Mouse (Mus musculus): ENCODE results near the gene Fam117a. TPM values are rescaled to one million over a fixed set of nuclear protein-coding genes. Genes with fewer than 3 reads are reported as not detected.
A peak's percentile ranks its signal among the peaks of the same experiment; 100 is the strongest.

The Fam117a gene
- polyA plus RNA-seq, 1 experiment from 2014 or later = 7.5 TPM

DNA sequence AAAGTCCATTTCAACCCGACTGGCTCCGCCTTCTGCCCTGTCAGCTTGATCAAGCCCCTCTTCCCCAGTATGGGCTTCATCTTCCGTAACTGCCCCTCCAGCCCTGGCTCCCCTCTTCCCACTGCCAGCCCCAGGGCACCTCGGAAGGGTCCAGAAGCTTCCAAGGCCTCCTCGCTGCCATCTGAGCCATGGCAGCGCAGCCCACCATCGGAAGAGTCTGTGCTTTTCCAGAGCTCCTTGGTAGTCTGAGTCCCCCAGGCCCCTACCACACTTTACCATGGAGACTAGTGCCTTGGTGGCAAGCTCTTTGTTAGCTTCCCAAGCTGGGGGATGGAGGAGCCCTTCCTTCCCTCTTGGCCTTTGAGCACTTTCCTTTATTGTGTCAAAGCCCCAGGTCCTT is 43.9 kb downstream of the Fam117a start:
- peaks cover 4% of the 10 kb centered on the region for H3K4me1 ChIP-seq (ENCODE audit: control insufficient read depth, insufficient read depth, low read length)
- H3K27ac ChIP-seq (ENCODE audit: low read depth, low read length) = no peak overlapping the region
- no peaks in the 10 kb centered on the region for H3K36me3 ChIP-seq (ENCODE audit: control insufficient read depth, insufficient read depth, low read length)
- 92% methylated on average over 7 of the region's 7 CpGs for WGBS
- H3K4me2 ChIP-seq = no peak overlapping the region
- ATAC-seq (ENCODE audit: low FRiP score) = no peak
- DNase-seq (ENCODE audit: low spot score, missing footprints) = no peak
- H3K27me3 ChIP-seq (ENCODE audit: control insufficient read depth, insufficient read depth, low read length) = no peaks in the 10 kb centered on the region
- H3K4me3 ChIP-seq (ENCODE audit: low read depth, low read length) = no peak overlapping the region
- no peaks in the 10 kb centered on the region for H3K9me3 ChIP-seq (ENCODE audit: control insufficient read depth, low read length)
- no peak overlapping the region for H3K9ac ChIP-seq (ENCODE audit: low read length)

- Histone ChIP-seq H3K9me3 (ENCODE audit: control insufficient read depth, low read length) (no peaks in the 10 kb centered on the region), H3K27me3 (ENCODE audit: control insufficient read depth, insufficient read depth, low read length) (no peaks in the 10 kb centered on the region), H3K4me1 (ENCODE audit: control insufficient read depth, insufficient read depth, low read length) (peaks cover 8% of the 10 kb centered on the region), H3K36me3 (ENCODE audit: control insufficient read depth, insufficient read depth, low read length) (no peaks in the 10 kb centered on the region), H3K4me2 (no peak overlapping the region), H3K9ac (ENCODE audit: low read length) (no peak overlapping the region), H3K27ac (ENCODE audit: low read depth, low read length) (no peak overlapping the region), H3K4me3 (ENCODE audit: low read depth, low read length) (no peak overlapping the region)
- ATAC-seq (ENCODE audit: low FRiP score) (no peak), DNase-seq (ENCODE audit: low spot score, missing footprints) (no peak)
- WGBS = 96% methylated on average over 1 of the region's 1 CpGs
Observed at GRCm38 (mm10) chr11:95381146-95381545, 44.3 kb downstream of the Fam117a start.

GRCm38 (mm10) chr11:95383331-95383986 is 46.6 kb downstream of the Fam117a start:
- Histone ChIP-seq H3K27ac (ENCODE audit: low read depth, low read length) (no peak overlapping the region), H3K27me3 (ENCODE audit: control insufficient read depth, insufficient read depth, low read length) (no peaks in the 10 kb centered on the region), H3K4me3 (ENCODE audit: low read depth, low read length) (no peak overlapping the region), H3K9me3 (ENCODE audit: control insufficient read depth, low read length) (no peaks in the 10 kb centered on the region), H3K4me2 (no peak overlapping the region), H3K9ac (ENCODE audit: low read length) (no peak overlapping the region), H3K36me3 (ENCODE audit: control insufficient read depth, insufficient read depth, low read length) (0 out of 2 replicates have a peak, but pooled peaks cover 2% of the 10 kb centered on the region), H3K4me1 (ENCODE audit: control insufficient read depth, insufficient read depth, low read length) (peaks cover 13% of the 10 kb centered on the region)
- ATAC-seq (ENCODE audit: low FRiP score) = no peak
- no peak for DNase-seq (ENCODE audit: low spot score, missing footprints)
- 91% methylated on average over 5 of the region's 5 CpGs for WGBS

DNA sequence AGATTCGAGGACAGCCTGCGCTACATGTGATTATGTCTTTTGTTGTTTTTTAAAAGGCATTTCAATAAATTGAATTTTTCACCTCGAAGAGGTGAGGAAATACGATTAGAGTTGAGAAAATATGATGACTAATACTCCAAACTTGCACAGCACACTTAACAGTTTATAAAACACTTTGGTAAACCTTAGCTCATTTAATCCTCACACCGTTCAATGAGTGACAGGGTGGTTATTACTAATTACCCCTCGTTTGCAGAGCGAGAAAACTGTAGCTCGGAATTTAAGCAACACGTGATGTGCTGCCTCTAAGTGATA is 47.1 kb downstream of the Fam117a start:
- Histone ChIP-seq H3K27ac (ENCODE audit: low read depth, low read length) (no peak overlapping the region), H3K9ac (ENCODE audit: low read length) (no peak overlapping the region), H3K4me1 (ENCODE audit: control insufficient read depth, insufficient read depth, low read length) (peaks cover 13% of the 10 kb centered on the region), H3K9me3 (ENCODE audit: control insufficient read depth, low read length) (no peaks in the 10 kb centered on the region), H3K4me3 (ENCODE audit: low read depth, low read length) (peak overlapping the region; percentile 54; the same call in 1 of the 2 replicates), H3K4me2 (peak overlapping the region; percentile 32), H3K36me3 (ENCODE audit: control insufficient read depth, insufficient read depth, low read length) (0 out of 2 replicates have a peak, but pooled peaks cover 2% of the 10 kb centered on the region), H3K27me3 (ENCODE audit: control insufficient read depth, insufficient read depth, low read length) (no peaks in the 10 kb centered on the region)
- DNase-seq (ENCODE audit: low spot score, missing footprints) = no peak
- WGBS = 44% methylated on average over 9 of the region's 9 CpGs
- ATAC-seq (ENCODE audit: low FRiP score) = no peak

- peak within 1 kb of the TSS; percentile 71 for H3K4me2 ChIP-seq
- ATAC-seq (ENCODE audit: low FRiP score) (peak; percentile 95), DNase-seq (ENCODE audit: low spot score, missing footprints) (peak; percentile 100)
- H3K9ac ChIP-seq (ENCODE audit: low read length) = peak within 1 kb of the TSS; percentile 77
- H3K4me1 ChIP-seq (ENCODE audit: control insufficient read depth, insufficient read depth, low read length) = peaks cover 13% of the 10 kb centered on the region
- H3K9me3 ChIP-seq (ENCODE audit: control insufficient read depth, low read length) = no peaks in the 10 kb centered on the region
- WGBS = under 1% methylated on average over 42 of the region's 42 CpGs
- H3K36me3 ChIP-seq (ENCODE audit: control insufficient read depth, insufficient read depth, low read length) = peaks cover 6% of the 10 kb centered on the region; the same call in 1 of the 2 replicates
- H3K27me3 ChIP-seq (ENCODE audit: control insufficient read depth, insufficient read depth, low read length) = no peaks in the 10 kb centered on the region
- peak within 1 kb of the TSS; percentile 54 for H3K4me3 ChIP-seq (ENCODE audit: low read depth, low read length)
- peak within 1 kb of the TSS; percentile 88 for H3K27ac ChIP-seq (ENCODE audit: low read depth, low read length)
Observed at GRCm38 (mm10) chr11:95384319-95384972, 47.6 kb downstream of the Fam117a start, which contains the start of gene Slc35b1. TSS of gene Slc35b1 (plus strand) at chr11:95384692.

DNA sequence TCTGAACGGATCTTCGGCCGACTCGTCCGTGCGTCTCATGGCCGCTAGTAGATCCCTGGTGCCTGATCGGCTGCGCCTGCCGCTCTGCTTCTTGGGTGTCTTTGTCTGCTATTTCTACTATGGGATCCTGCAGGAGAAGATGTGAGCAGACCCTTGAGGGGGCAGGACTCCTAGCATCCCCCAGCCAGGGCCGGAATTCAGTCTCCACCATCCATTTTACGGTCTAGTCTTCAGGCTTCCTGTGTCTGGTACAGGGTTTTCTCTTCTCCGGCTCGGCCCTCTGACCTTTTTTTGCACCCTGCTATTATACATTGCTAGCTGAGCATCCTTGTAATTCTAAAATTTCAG is 48.1 kb downstream of the Fam117a start:
- H3K4me2 ChIP-seq = peak overlapping the region; percentile 71
- peaks cover 7% of the 10 kb centered on the region for H3K36me3 ChIP-seq (ENCODE audit: control insufficient read depth, insufficient read depth, low read length)
- peaks cover 13% of the 10 kb centered on the region for H3K4me1 ChIP-seq (ENCODE audit: control insufficient read depth, insufficient read depth, low read length)
- no peak for DNase-seq (ENCODE audit: low spot score, missing footprints)
- WGBS = under 1% methylated on average over 14 of the region's 14 CpGs
- peak; percentile 50; the same call in 1 of the 2 replicates for ATAC-seq (ENCODE audit: low FRiP score)
- H3K9ac ChIP-seq (ENCODE audit: low read length) = peak overlapping the region; percentile 77
- no peaks in the 10 kb centered on the region for H3K27me3 ChIP-seq (ENCODE audit: control insufficient read depth, insufficient read depth, low read length)
- H3K4me3 ChIP-seq (ENCODE audit: low read depth, low read length) = peak overlapping the region; percentile 54
- H3K9me3 ChIP-seq (ENCODE audit: control insufficient read depth, low read length) = no peaks in the 10 kb centered on the region
- H3K27ac ChIP-seq (ENCODE audit: low read depth, low read length) = peak overlapping the region; percentile 88

DNA sequence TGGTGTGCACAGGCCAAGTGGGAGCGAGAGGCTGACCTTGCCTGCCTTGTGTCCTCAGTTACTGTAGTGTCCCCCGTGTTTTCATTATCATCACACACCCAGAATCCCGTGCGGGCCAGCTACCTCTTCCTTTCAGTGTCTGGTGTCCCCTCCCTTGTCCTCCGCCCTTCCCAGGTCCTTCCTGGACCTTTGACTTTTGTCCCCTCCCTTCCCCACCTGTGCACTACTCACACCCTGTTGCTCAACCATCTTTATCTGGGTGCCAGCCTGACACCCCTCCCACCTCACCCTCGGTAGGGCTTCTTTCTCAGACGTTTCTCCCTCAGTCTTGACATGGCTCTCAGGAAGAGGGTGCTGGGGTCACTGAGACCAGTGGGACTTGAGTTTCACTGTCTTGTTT is 50.5 kb downstream of the Fam117a start:
- no peak overlapping the region for H3K9ac ChIP-seq (ENCODE audit: low read length)
- H3K36me3 ChIP-seq (ENCODE audit: control insufficient read depth, insufficient read depth, low read length) = peaks cover 14% of the 10 kb centered on the region
- H3K27me3 ChIP-seq (ENCODE audit: control insufficient read depth, insufficient read depth, low read length) = no peaks in the 10 kb centered on the region
- DNase-seq (ENCODE audit: low spot score, missing footprints) = no peak
- H3K4me3 ChIP-seq (ENCODE audit: low read depth, low read length) = no peak overlapping the region
- H3K27ac ChIP-seq (ENCODE audit: low read depth, low read length) = no peak overlapping the region
- peaks cover 13% of the 10 kb centered on the region for H3K4me1 ChIP-seq (ENCODE audit: control insufficient read depth, insufficient read depth, low read length)
- no peak overlapping the region for H3K4me2 ChIP-seq
- no peak for ATAC-seq (ENCODE audit: low FRiP score)
- H3K9me3 ChIP-seq (ENCODE audit: control insufficient read depth, low read length) = no peaks in the 10 kb centered on the region
- WGBS = 92% methylated on average over 7 of the region's 7 CpGs

- DNase-seq (ENCODE audit: low spot score, missing footprints) = no peak
- H3K36me3 ChIP-seq (ENCODE audit: control insufficient read depth, insufficient read depth, low read length) = peaks cover 14% of the 10 kb centered on the region
- no peak overlapping the region for H3K4me3 ChIP-seq (ENCODE audit: low read depth, low read length)
- H3K9ac ChIP-seq (ENCODE audit: low read length) = no peak overlapping the region
- peaks cover 13% of the 10 kb centered on the region for H3K4me1 ChIP-seq (ENCODE audit: control insufficient read depth, insufficient read depth, low read length)
- H3K27me3 ChIP-seq (ENCODE audit: control insufficient read depth, insufficient read depth, low read length) = no peaks in the 10 kb centered on the region
- ATAC-seq (ENCODE audit: low FRiP score) = no peak
- H3K27ac ChIP-seq (ENCODE audit: low read depth, low read length) = no peak overlapping the region
- no peak overlapping the region for H3K4me2 ChIP-seq
- no peaks in the 10 kb centered on the region for H3K9me3 ChIP-seq (ENCODE audit: control insufficient read depth, low read length)
- 79% methylated on average over 3 of the region's 3 CpGs for WGBS
Observed at GRCm38 (mm10) chr11:95389006-95389405, 52.2 kb downstream of the Fam117a start.

DNA sequence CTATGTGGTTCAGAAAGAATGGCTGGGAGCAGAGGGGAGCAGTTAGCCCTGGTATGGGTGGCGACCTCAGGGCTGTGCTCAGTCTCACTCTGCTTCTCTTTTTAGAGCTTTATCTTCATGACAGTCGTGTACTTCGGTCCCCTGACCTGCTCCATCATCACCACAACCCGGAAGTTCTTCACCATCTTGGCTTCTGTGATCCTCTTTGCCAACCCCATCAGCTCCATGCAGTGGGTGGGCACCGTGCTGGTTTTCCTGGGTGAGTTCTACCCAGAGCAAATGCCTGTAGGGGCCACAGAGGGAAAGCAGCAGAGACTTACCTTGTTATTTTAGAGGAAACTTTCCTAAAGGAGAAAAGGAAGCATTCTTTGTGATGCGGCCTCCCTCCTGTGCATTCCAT is 53.6 kb downstream of the Fam117a start:
- Histone ChIP-seq H3K27ac (ENCODE audit: low read depth, low read length) (no peak overlapping the region), H3K9ac (ENCODE audit: low read length) (no peak overlapping the region), H3K9me3 (ENCODE audit: control insufficient read depth, low read length) (no peaks in the 10 kb centered on the region), H3K4me3 (ENCODE audit: low read depth, low read length) (no peak overlapping the region), H3K27me3 (ENCODE audit: control insufficient read depth, insufficient read depth, low read length) (no peaks in the 10 kb centered on the region), H3K4me2 (no peak overlapping the region), H3K4me1 (ENCODE audit: control insufficient read depth, insufficient read depth, low read length) (peaks cover 12% of the 10 kb centered on the region), H3K36me3 (ENCODE audit: control insufficient read depth, insufficient read depth, low read length) (peaks cover 14% of the 10 kb centered on the region)
- DNase-seq (ENCODE audit: low spot score, missing footprints) (peak; percentile 77), ATAC-seq (ENCODE audit: low FRiP score) (no peak)
- 93% methylated on average over 6 of the region's 6 CpGs for WGBS

All from midbrain, embryonic 11.5 days (tissue).